Mouse (Mus musculus) E14TG2a.4 (cell line): Measurements from ENCODE around the gene Vmn1r234.

Experiments
- CTCF ChIP-seq: conservative IDR thresholded peaks from 2 replicates; pipeline ENCODE4 v1.5.1; 2014; ENCODE audit warnings: low read length
- NANOG ChIP-seq: IDR thresholded peaks from 2 replicates; pipeline ENCODE4 v1.6.1; 2014; ENCODE audit warnings: borderline replicate concordance, low read length, mixed read lengths

GRCm38 (mm10) chr17:21256111-21256510, 30.2 kb downstream of the Vmn1r234 start, which contains the start of gene Vmn1r235:
- no peak for TF ChIP-seq CTCF
- TF ChIP-seq NANOG, result no peak
